Mouse (Mus musculus) brain, embryonic 14.5 days (tissue): ENCODE data around the gene Snip1.

ENCODE experiments used
- CTCF ChIP-seq: fragments of 200-500 bp; IDR thresholded peaks from 2 replicates; pipeline ENCODE4 v1.5.1; 2012; ENCODE audit warnings: inconsistent platforms, mild to moderate bottlenecking, moderate library complexity, borderline replicate concordance; ENCODE audit not compliant: insufficient read depth, insufficient read length; ENCODE audit errors: extremely low read depth
- POLR2A ChIP-seq: fragments of 200-500 bp; IDR thresholded peaks from 2 replicates; pipeline ENCODE4 v1.6.1; 2012; ENCODE audit warnings: mild to moderate bottlenecking, inconsistent platforms, borderline replicate concordance; ENCODE audit not compliant: poor library complexity, insufficient read depth, insufficient read length, severe bottlenecking; ENCODE audit errors: extremely low read depth

DNA sequence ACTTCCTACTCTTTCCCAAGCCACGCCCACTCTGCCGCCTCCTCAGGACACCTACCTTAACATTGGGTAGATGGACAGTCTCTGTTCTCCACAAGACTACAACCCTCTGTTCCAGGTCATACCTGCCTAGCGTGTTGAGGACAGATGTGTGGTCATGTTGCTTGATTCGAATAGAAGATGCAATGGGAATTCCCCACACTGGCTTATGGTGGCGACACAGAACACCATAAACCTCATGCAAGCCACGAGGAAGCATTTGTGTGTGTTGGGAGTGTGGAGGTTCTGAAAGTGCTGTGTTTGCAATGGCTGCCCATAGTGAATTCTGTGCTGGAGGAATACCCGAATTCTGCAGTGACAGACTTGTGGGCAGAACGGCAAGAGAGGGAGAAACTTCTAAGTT lies 2.6 kb upstream of the Snip1 start:
- TF ChIP-seq POLR2A (no peak), CTCF (no peak)
